Mouse (Mus musculus) ES-Bruce4 (cell line): Measurements from ENCODE around the gene Mybbp1a.
"Not testable (repeated sequence)": the region's sequence is repeated elsewhere in the genome, so short reads cannot be mapped to it uniquely, and the experiment has no call there.

Experiments used
- CTCF ChIP-seq: IDR thresholded peaks from one replicate; pipeline ENCODE4 v1.8.1; 2011; ENCODE audit warnings: low read depth, low read length
- EP300 ChIP-seq: IDR thresholded peaks from 2 replicates; pipeline ENCODE4 v1.6.1; 2011; ENCODE audit warnings: low read depth, low read length; ENCODE audit not compliant: insufficient read depth

- TF ChIP-seq EP300, CTCF: not testable (repeated sequence)
Observed at GRCm38 (mm10) chr11:72440597-72440964, 574 bp upstream of the Mybbp1a start.
